Mouse (Mus musculus) kidney, postnatal 25 days (tissue): Measurements from ENCODE around the gene Tnni3k.

Source experiments
- DNase-seq, 2 experiments: peaks; one replicate each; pipeline ENCODE4 v3.0.0; 2021; ENCODE audit warnings: mixed read lengths in 2 of 2

Gene Tnni3k

GRCm38 (mm10) chr3:154945688-154946161 is 109.5 kb downstream of the Tnni3k start:
- no peak for DNase-seq

GRCm38 (mm10) chr3:154927757-154928156 is 127.5 kb downstream of the Tnni3k start:
- DNase-seq: no peak

GRCm38 (mm10) chr3:154924936-154925335 is 130.3 kb downstream of the Tnni3k start:
- DNase-seq: no peak

DNA sequence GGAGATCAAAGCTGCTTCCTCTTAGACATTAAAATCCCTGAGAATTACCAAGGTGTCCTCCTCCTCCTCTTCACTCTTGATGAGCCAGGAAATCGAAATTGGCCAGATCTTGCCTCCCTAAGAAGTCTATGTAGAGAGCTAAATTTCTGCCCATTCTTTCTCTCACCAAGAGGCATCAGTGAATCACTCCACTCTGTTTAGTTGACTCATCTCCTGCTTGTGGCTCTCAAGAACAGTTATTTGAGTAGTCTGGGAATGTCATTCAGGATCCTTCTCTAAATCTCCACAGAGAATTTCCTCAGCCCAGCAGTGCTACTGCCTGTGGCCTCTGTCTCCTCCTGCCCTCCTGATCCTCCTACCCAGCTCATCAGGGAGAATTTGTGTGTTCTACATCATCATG is 139.6 kb downstream of the Tnni3k start:
- DNase-seq: no peak

GRCm38 (mm10) chr3:154913641-154914040 is 141.6 kb downstream of the Tnni3k start:
- no peak for DNase-seq

DNA sequence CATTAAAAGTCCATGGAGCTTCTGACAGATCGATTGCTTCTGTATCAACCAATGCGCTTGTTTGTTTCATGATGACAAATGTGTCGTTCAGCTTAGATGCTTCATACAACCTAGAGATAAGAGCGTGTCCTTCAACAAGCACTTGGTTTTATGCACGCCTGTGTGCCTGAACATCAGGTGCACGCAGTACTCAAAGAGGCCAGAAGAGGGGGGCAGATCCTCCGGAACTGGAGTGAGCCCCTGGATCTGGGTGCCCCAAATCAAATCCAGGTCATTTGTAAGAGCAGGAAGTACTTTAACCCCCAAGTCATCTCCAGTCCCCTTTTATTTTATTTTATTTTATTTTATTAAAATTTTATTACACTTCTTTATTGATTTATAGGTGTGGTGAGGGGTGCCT is 158.5 kb downstream of the Tnni3k start:
- DNase-seq: peak; percentile 32 to 36

- no peak for DNase-seq
These were observed 162.0 kb downstream of the Tnni3k start for GRCm38 (mm10) chr3:154893225-154893624.

- no peak for DNase-seq
These were observed 169.8 kb downstream of the Tnni3k start for GRCm38 (mm10) chr3:154885452-154885851.

GRCm38 (mm10) chr3:154885048-154885447 is 170.2 kb downstream of the Tnni3k start:
- no peak for DNase-seq

GRCm38 (mm10) chr3:154881428-154881986 is 173.7 kb downstream of the Tnni3k start:
- no peak for DNase-seq

GRCm38 (mm10) chr3:154880536-154880939 is 174.7 kb downstream of the Tnni3k start:
- no peak for DNase-seq

GRCm38 (mm10) chr3:154880108-154880507 is 175.1 kb downstream of the Tnni3k start:
- no peak for DNase-seq

- no peak for DNase-seq
These were observed 175.7 kb downstream of the Tnni3k start for GRCm38 (mm10) chr3:154879515-154879914.

DNA sequence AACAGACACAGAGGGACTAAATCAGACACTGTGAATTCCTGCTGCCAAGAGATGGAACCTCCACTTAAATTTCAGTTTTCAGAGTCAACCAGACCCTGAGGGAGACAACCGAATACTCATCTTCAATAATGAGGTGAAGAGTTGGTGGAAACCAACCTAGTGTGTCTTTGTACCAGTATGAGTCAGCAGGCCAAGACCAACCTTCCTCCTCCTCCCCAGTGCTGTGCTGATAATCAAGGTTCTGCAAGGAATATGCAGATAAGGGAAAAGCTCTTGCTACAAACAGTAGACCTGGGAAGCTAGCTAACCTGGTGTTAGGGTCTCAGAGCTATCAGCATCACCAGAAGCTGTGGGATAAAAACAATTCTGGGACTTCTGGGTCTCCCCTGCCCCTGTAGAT is 176.1 kb downstream of the Tnni3k start:
- no peak for DNase-seq

DNA sequence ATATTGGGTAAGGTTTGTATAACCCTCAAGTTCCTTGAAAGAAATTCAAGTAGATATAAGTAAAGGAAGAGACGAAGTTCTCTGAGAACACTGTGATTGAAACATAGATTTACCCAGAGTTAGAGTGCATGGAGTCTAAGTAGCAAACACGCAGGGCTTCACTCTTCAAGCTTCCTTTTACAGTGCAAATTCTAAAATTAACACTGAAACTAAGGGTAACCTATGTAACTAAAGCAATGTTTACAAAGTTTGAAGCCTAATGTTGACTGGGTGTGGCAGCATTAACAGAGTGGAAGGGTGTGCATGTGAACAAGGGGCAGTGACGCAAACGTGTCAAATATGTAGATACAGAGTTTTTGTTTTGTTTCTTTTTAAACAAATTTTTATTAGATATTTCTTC is 186.4 kb downstream of the Tnni3k start:
- DNase-seq: no peak

GRCm38 (mm10) chr3:154861921-154862320 is 193.3 kb downstream of the Tnni3k start:
- DNase-seq: no peak

DNA sequence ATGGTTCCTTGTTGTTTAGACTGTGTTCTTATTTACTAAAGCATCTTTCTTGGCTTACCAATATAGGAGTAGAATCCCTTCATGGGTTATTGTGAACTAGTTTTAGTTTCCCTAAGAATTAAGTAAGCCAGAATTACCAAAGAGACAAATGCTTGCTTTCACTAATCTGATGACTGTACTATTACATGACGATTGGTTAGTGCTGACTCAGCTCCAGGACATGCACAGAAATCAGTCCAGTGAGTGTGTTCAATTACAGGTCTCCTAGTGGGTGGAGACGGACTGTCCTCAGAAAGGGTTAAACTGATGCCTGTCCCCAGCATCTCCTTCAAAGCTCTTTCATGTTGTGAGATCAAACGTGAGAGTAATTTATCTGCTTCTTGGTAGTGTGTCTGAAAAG is 195.5 kb downstream of the Tnni3k start:
- DNase-seq: no peak

GRCm38 (mm10) chr3:154853257-154853656 is 201.9 kb downstream of the Tnni3k start:
- no peak for DNase-seq

- DNase-seq: no peak
These were observed 202.9 kb downstream of the Tnni3k start for GRCm38 (mm10) chr3:154852281-154852680.

- DNase-seq: no peak
These were observed 213.0 kb downstream of the Tnni3k start for GRCm38 (mm10) chr3:154842247-154842646.

GRCm38 (mm10) chr3:154841076-154841475 is 214.1 kb downstream of the Tnni3k start:
- DNase-seq: no peak

- no peak for DNase-seq
These were observed 217.3 kb downstream of the Tnni3k start for GRCm38 (mm10) chr3:154837861-154838260.

GRCm38 (mm10) chr3:154836137-154836536 is 219.1 kb downstream of the Tnni3k start:
- DNase-seq: no peak

GRCm38 (mm10) chr3:154834373-154834772 is 220.8 kb downstream of the Tnni3k start:
- DNase-seq: no peak

DNA sequence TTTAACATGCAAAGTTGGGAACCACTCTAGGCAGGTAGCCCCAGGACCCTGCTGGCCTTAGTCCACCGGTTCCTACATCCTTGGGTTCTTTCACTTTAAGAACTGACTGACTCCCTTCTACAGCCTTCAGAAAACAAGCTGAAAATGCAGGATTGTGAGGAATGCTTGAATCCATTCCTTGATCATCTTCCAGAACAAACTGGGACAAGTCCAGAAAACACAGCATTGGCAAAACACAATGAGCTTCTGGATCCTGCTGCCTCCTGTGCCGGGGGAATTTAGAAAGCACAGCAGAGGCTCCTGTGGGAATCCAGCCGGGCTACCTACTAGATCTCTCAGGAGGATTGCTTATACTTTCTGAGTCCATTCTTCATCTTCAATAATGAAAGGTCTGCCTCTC is 229.5 kb downstream of the Tnni3k start:
- no peak for DNase-seq
